Mouse (Mus musculus) midbrain, embryonic 14.5 days (tissue): Measurements from ENCODE around the gene Ncor2. TPM values are rescaled to one million over a fixed set of nuclear protein-coding genes. Genes with fewer than 3 reads are reported as not detected.

ENCODE experiments used
- ATAC-seq: fragments of 200-750 bp; cut with Nextera tagmentation; 2 replicates; pipeline ENCODE4 v1.8.0; 2017; ENCODE audit warnings: moderate number of reproducible peaks, moderate library complexity; ENCODE audit not compliant: low FRiP score, low TSS enrichment
- DNase-seq: peaks from one replicate; pipeline ENCODE4 v3.0.0-alpha.2; 2015
- H3K27ac ChIP-seq: fragments of 300-500 bp; sonication (generic); replicated peaks from 2 replicates; pipeline ENCODE4 v1.5.1; 2014; ENCODE audit warnings: mild to moderate bottlenecking, low read depth, low read length, moderate library complexity
- H3K27me3 ChIP-seq: fragments of 300-500 bp; sonication (generic); 2 replicates; pipeline ENCODE4 v1.6.1; 2014; ENCODE audit warnings: low read length, control low read depth, mixed read lengths; ENCODE audit not compliant: control insufficient read depth, insufficient read depth
- H3K36me3 ChIP-seq: fragments of 300-500 bp; sonication (generic); 2 replicates; pipeline ENCODE4 v1.6.1; 2014; ENCODE audit warnings: low read length, control low read depth; ENCODE audit not compliant: control insufficient read depth, insufficient read depth
- H3K4me1 ChIP-seq: fragments of 300-500 bp; sonication (generic); 2 replicates; pipeline ENCODE4 v1.6.1; 2014; ENCODE audit warnings: mild to moderate bottlenecking, antibody characterized with exemption, low read length, control low read depth; ENCODE audit not compliant: control insufficient read depth, insufficient read depth
- H3K4me2 ChIP-seq: fragments of 300-500 bp; sonication (generic); 2 replicates; pipeline ENCODE4 v1.6.1; 2014; ENCODE audit warnings: mild to moderate bottlenecking, low read length, moderate library complexity
- H3K4me3 ChIP-seq: fragments of 300-500 bp; sonication (generic); replicated peaks from 2 replicates; pipeline ENCODE4 v1.5.1; 2014; ENCODE audit warnings: low read depth, low read length
- H3K9ac ChIP-seq: fragments of 300-500 bp; sonication (generic); replicated peaks from 2 replicates; pipeline ENCODE4 v1.6.1; 2014; ENCODE audit warnings: mild to moderate bottlenecking, low read length, moderate library complexity
- H3K9me3 ChIP-seq: fragments of 300-500 bp; sonication (generic); 2 replicates; pipeline ENCODE4 v1.6.1; 2016; ENCODE audit warnings: low read length, control low read depth, mixed read lengths; ENCODE audit not compliant: control insufficient read depth
- WGBS: fragments of 180-500 bp; shearing (Covaris S2); extraction: QIAGEN DNeasy Blood & Tissue Kit; methylation state at CpG from one replicate; pipeline ENCODE4 v1.1.7; 2014; 5-methylcytosine and 5-hydroxymethylcytosine counted together
- polyA plus RNA-seq: library from polyadenylated mRNA; unstranded; fragments of >200 nt; fragmentation: Nextera tagmentation; extraction: Ambion mirVana; gene quantifications from 2 replicates; pipeline ENCODE4 v1.2.1, GENCODE M21; 2014

Gene Ncor2
- polyA plus RNA-seq, 1 experiment from 2014 or later = 23.7 TPM

- H3K36me3 ChIP-seq = peaks cover 30% of the 10 kb centered on the region
- H3K4me1 ChIP-seq = peaks cover 24% of the 10 kb centered on the region
- H3K9me3 ChIP-seq = no peaks in the 10 kb centered on the region
- no peaks in the 10 kb centered on the region for H3K27me3 ChIP-seq
- WGBS = 53% methylated on average over 8 of the region's 8 CpGs
- H3K4me2 ChIP-seq = no peak overlapping the region
- ATAC-seq (0 out of 2 replicates have a peak, but pooled peaks have one; percentile 9), DNase-seq (no peak)
- peak overlapping the region; percentile 81 for H3K27ac ChIP-seq
- no peak overlapping the region; the same call in 1 of the 2 replicates for H3K9ac ChIP-seq
- H3K4me3 ChIP-seq = no peak overlapping the region
Observed at GRCm38 (mm10) chr5:125102352-125102751, 76.7 kb downstream of the Ncor2 start.

GRCm38 (mm10) chr5:125099785-125100350 is 79.2 kb downstream of the Ncor2 start:
- 89% methylated on average over 5 of the region's 5 CpGs for WGBS
- H3K27ac ChIP-seq = no peak overlapping the region

DNA sequence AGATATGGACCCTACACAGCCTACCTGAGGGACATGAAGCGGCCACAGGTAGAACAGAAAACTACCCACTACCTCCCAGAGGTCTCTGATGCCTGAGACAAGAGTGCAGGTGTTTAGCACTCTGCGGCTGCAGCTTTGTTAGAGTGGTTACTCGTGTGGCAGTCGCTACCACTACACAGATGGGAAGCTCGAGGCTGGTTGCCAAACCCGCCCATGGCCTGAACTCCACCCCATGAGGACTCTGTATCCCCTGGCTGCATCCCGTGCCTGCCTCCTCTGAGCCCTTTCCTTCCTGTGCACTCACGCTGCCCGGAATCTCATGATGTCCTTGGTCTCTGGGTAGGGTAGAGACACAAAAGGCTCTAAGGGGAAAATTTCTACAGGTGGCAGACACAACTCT is 80.3 kb downstream of the Ncor2 start:
- no peak for ATAC-seq
- no peaks in the 10 kb centered on the region for H3K27me3 ChIP-seq

More at GRCm38 (mm10) chr5:125099785-125100350, 79.2 kb downstream of the Ncor2 start:
- Histone ChIP-seq H3K27me3 (no peaks in the 10 kb centered on the region), H3K4me3 (no peak overlapping the region), H3K4me1 (peaks cover 25% of the 10 kb centered on the region), H3K9ac (no peak overlapping the region), H3K9me3 (no peaks in the 10 kb centered on the region), H3K4me2 (no peak overlapping the region), H3K36me3 (peaks cover 37% of the 10 kb centered on the region)
- no peak for DNase-seq
- no peak for ATAC-seq

GRCm38 (mm10) chr5:125096368-125096767 is 82.7 kb downstream of the Ncor2 start:
- H3K4me2 ChIP-seq = no peak overlapping the region
- WGBS = 85% methylated on average over 11 of the region's 11 CpGs

More for the DNA sequence above, 80.3 kb downstream of the Ncor2 start:
- Histone ChIP-seq H3K4me2 (no peak overlapping the region), H3K9ac (no peak overlapping the region), H3K4me1 (peaks cover 24% of the 10 kb centered on the region), H3K36me3 (peaks cover 29% of the 10 kb centered on the region), H3K9me3 (no peaks in the 10 kb centered on the region), H3K27ac (no peak overlapping the region), H3K4me3 (no peak overlapping the region)
- 96% methylated on average over 9 of the region's 9 CpGs for WGBS
- no peak for DNase-seq

GRCm38 (mm10) chr5:125095525-125096175 is 83.4 kb downstream of the Ncor2 start:
- peaks cover 35% of the 10 kb centered on the region for H3K36me3 ChIP-seq
- ATAC-seq (no peak), DNase-seq (peak; percentile 46)
- WGBS = 60% methylated on average over 14 of the region's 14 CpGs
- H3K27me3 ChIP-seq = no peaks in the 10 kb centered on the region
- no peak overlapping the region for H3K4me3 ChIP-seq
- peak overlapping the region; percentile 63 for H3K27ac ChIP-seq
- H3K9ac ChIP-seq = no peak overlapping the region
- no peaks in the 10 kb centered on the region for H3K9me3 ChIP-seq
- peaks cover 13% of the 10 kb centered on the region for H3K4me1 ChIP-seq
- H3K4me2 ChIP-seq = no peak overlapping the region

More at GRCm38 (mm10) chr5:125096368-125096767, 82.7 kb downstream of the Ncor2 start:
- no peaks in the 10 kb centered on the region for H3K27me3 ChIP-seq
- no peaks in the 10 kb centered on the region for H3K9me3 ChIP-seq
- peaks cover 13% of the 10 kb centered on the region for H3K4me1 ChIP-seq
- H3K4me3 ChIP-seq = no peak overlapping the region
- no peak overlapping the region for H3K9ac ChIP-seq
- no peak for ATAC-seq
- H3K36me3 ChIP-seq = peaks cover 28% of the 10 kb centered on the region
- no peak for DNase-seq
- peak overlapping the region; percentile 63; the same call in 1 of the 2 replicates for H3K27ac ChIP-seq

DNA sequence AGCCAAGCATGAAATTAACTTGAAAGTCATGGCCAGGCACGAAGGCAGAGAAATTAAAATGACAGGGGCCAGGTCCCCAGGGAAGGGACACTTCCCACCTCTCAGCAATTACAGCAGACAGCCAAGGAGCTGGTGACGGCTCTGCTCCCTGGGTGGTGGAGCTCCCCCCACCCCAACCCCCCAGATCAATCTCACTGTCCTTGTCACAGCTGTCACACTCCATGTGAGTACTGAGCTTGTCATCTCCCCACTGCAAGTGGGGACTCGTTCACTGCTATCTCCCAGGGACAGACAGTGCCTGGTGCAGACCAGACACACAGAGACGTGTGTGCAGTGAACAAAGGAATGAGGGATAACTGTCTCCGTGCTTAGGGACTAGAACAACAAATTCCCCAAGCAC is 85.2 kb downstream of the Ncor2 start:
- H3K4me1 ChIP-seq = peaks cover 13% of the 10 kb centered on the region
- peak overlapping the region; percentile 83 for H3K27ac ChIP-seq
- H3K36me3 ChIP-seq = peaks cover 51% of the 10 kb centered on the region
- H3K9ac ChIP-seq = no peak overlapping the region; the same call in 1 of the 2 replicates
- H3K9me3 ChIP-seq = 0 out of 2 replicates have a peak, but pooled peaks cover 6% of the 10 kb centered on the region
- ATAC-seq (peak; percentile 56; the same call in 1 of the 2 replicates), DNase-seq (peak; percentile 59)
- WGBS = 17% methylated on average over 5 of the region's 5 CpGs
- H3K27me3 ChIP-seq = no peaks in the 10 kb centered on the region
- no peak overlapping the region for H3K4me2 ChIP-seq
- H3K4me3 ChIP-seq = no peak overlapping the region

GRCm38 (mm10) chr5:125088076-125088475 is 90.9 kb downstream of the Ncor2 start:
- WGBS = 87% methylated on average over 6 of the region's 6 CpGs
- no peak for DNase-seq

GRCm38 (mm10) chr5:125085097-125085617 is 93.9 kb downstream of the Ncor2 start:
- no peak overlapping the region for H3K9ac ChIP-seq
- no peaks in the 10 kb centered on the region for H3K4me1 ChIP-seq
- H3K27me3 ChIP-seq = no peaks in the 10 kb centered on the region
- peaks cover 85% of the 10 kb centered on the region for H3K36me3 ChIP-seq
- no peak overlapping the region for H3K4me3 ChIP-seq
- no peak for DNase-seq
- 0 out of 2 replicates have a peak overlapping the region, but pooled peaks have one; percentile 5 for H3K27ac ChIP-seq
- H3K9me3 ChIP-seq = 0 out of 2 replicates have a peak, but pooled peaks cover 6% of the 10 kb centered on the region
- ATAC-seq = no peak
- H3K4me2 ChIP-seq = no peak overlapping the region
- 69% methylated on average over 8 of the region's 8 CpGs for WGBS

More at GRCm38 (mm10) chr5:125088076-125088475, 90.9 kb downstream of the Ncor2 start:
- no peaks in the 10 kb centered on the region for H3K27me3 ChIP-seq
- no peak overlapping the region for H3K4me3 ChIP-seq
- no peak for ATAC-seq
- no peaks in the 10 kb centered on the region for H3K4me1 ChIP-seq
- peaks cover 76% of the 10 kb centered on the region for H3K36me3 ChIP-seq
- no peak overlapping the region for H3K9ac ChIP-seq
- H3K4me2 ChIP-seq = no peak overlapping the region
- no peak overlapping the region for H3K27ac ChIP-seq
- 0 out of 2 replicates have a peak, but pooled peaks cover 6% of the 10 kb centered on the region for H3K9me3 ChIP-seq
